Mouse (Mus musculus): ENCODE data around the gene Slc12a8. TPM values are rescaled to one million over a fixed set of nuclear protein-coding genes. Genes with fewer than 3 reads are reported as not detected.

Slc12a8 gene
- polyA plus RNA-seq, 1 experiment from 2014 or later = 1.2 TPM

- Histone ChIP-seq H3K4me3 (replicated peaks) (peak overlapping the region; percentile 89), H3K36me3 (replicated peaks) (peaks cover 3% of the 10 kb centered on the region), H3K9ac (peak overlapping the region; percentile 99), H3K9me3 (no peaks in the 10 kb centered on the region), H3K4me2 (peak overlapping the region; percentile 84), H3K27ac (peak overlapping the region; percentile 89; the same call in 1 of the 2 replicates), H3K27me3 (no peaks in the 10 kb centered on the region), H3K4me1 (peaks cover 52% of the 10 kb centered on the region)
- 66% methylated on average over 13 of the region's 13 CpGs for WGBS
- ATAC-seq (ENCODE audit: low FRiP score) = 0 out of 2 replicates have a peak, but pooled peaks have one; percentile 6
These were observed 166.4 kb downstream of the Slc12a8 start for GRCm38 (mm10) chr16:33683206-33684161.

DNA sequence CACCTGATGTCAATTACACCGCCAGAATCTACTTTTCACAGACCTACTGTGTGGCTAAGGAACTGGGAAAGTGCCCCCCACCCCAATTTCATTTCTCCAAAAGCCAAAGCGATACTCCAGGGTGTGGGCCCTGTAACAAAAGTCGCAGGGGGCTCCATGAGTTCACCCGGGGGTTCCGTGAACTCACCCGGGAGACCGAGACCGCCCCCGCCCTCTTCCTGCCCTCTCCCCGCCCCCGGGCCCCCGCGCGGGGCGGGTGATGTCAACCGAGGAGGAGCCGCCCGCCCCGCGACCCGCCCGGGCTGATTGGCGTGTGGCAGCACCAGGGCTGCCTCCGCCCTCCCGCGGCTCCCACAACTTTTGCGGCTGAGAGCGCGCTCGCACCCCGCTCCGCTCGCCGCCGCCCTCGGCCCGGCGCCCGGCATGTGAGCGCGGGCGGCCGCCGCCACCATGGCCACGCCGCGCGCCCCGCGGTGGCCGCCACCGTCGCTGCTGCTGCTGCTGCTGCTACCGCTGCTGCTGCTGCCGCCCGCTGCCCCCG is 167.1 kb downstream of the Slc12a8 start, which contains the start of gene Heg1:
Gene Heg1 (plus strand): TSS at position 209 of the 541 bp plus-strand sequence.
- Histone ChIP-seq H3K27me3 (no peaks in the 10 kb centered on the region), H3K4me1 (peaks cover 54% of the 10 kb centered on the region), H3K36me3 (replicated peaks) (peaks cover 8% of the 10 kb centered on the region), H3K9me3 (no peaks in the 10 kb centered on the region), H3K9ac (peak within 1 kb of the TSS; percentile 99), H3K4me2 (peak within 1 kb of the TSS; percentile 84), H3K27ac (peak within 1 kb of the TSS; percentile 89), H3K4me3 (replicated peaks) (peak within 1 kb of the TSS; percentile 89)
- WGBS = under 1% methylated on average over 38 of the region's 57 CpGs
- ATAC-seq (ENCODE audit: low FRiP score) = peak; percentile 81

DNA sequence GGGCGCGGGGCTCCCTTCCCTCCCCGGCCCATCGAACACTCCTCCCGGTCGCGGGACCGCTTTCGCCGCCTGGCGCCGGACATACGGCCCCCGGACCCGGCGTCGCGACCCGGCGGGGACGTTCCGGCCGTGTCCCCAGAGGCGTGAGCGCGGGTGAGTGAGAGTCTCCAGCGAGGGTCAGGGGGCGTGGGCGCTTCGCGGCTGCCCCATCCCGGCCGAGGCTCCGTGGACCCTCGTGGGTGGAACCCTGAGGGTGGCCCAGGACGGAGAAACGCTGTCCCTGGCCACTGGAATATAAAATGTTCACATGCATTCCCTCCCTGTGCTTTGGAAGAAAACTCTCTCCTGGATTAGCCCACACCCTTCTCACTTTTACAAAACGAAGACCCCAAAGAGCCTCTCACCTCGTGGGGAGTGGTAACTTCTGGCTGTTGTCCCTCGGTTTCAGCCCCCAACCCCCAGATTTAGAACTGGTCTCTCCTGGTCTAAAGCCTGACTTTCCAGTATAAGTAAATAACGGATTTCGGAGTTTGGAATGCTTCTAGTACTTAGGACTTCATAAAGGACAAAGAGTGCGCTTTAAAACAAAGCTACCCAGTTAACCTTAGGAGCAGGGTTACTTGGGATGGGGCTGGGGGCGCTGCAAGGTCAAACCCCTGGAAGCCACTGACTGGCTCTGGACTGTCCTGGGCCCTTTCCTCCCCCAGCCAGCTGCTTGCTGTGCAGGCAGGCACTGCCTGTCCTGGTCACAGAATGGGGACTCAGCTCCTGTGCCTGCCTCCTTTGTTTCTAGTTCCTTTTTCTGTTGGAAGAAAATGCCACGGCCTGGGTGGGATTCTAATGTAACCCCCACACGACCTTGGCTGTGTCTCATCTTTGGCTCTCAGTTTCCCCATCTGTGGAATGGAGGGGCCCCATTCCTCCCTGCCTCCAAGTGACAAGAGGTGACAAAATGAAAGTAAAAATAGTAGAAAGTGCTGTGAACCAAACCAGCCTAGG is 167.9 kb downstream of the Slc12a8 start:
- Histone ChIP-seq H3K9ac (peak overlapping the region; percentile 99), H3K4me2 (peak overlapping the region; percentile 84), H3K4me3 (replicated peaks) (peak overlapping the region; percentile 89), H3K9me3 (no peaks in the 10 kb centered on the region), H3K27me3 (no peaks in the 10 kb centered on the region), H3K36me3 (replicated peaks) (peaks cover 8% of the 10 kb centered on the region), H3K4me1 (peaks cover 62% of the 10 kb centered on the region), H3K27ac (peak overlapping the region; percentile 89)
- ATAC-seq (ENCODE audit: low FRiP score) = peak; percentile 51
- WGBS = under 1% methylated on average over 46 of the region's 46 CpGs

DNA sequence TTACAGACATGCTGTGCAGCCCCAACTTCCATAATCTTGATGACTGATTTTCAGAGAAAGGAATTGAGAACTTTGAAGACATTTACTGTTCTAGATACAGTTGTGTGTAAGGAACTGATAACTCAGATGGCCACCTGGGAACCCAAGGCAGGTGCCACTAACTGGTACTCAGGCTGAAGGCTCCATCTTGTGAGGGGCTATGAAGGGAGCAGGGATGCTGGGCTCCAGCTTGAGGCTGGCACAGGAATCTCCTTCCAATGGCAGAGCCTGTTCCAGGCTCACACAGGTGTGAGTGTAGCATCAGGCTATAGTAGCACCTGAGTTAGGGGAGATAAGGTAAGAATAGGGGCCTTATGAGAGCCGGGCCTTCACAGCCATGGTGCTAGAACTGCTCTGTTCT is 168.9 kb downstream of the Slc12a8 start:
- 81% methylated on average over 1 of the region's 1 CpGs for WGBS
- Histone ChIP-seq H3K9me3 (no peaks in the 10 kb centered on the region), H3K9ac (peak overlapping the region; percentile 99), H3K4me3 (replicated peaks) (peak overlapping the region; percentile 89), H3K27ac (peak overlapping the region; percentile 50; the same call in 1 of the 2 replicates), H3K27me3 (no peaks in the 10 kb centered on the region), H3K4me2 (peak overlapping the region; percentile 84), H3K36me3 (replicated peaks) (peaks cover 8% of the 10 kb centered on the region), H3K4me1 (peaks cover 63% of the 10 kb centered on the region)
- no peak for ATAC-seq (ENCODE audit: low FRiP score)

DNA sequence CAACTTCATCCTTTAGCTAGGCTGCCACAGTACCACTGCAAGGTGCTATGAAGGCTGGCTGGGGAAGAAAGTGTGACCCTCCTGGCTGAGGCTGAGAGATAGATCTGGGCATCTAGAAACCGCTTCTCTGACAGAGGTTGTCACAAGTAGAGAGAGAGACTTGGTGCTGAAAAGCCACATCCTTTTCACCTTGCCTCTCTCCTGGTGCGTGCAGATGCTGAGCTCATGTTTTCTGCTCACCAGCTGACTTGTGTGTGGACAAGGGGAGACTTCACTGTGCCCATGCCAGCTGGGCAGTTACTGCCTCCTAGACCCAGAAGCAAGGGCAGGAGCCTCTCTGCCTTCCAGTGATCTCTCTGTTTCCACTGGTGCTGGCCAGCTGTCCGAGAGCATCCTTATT is 170.6 kb downstream of the Slc12a8 start:
- ATAC-seq (ENCODE audit: low FRiP score) = no peak
- no peaks in the 10 kb centered on the region for H3K27me3 ChIP-seq
- H3K36me3 ChIP-seq (replicated peaks) = peaks cover 8% of the 10 kb centered on the region
- peak overlapping the region; percentile 89 for H3K4me3 ChIP-seq (replicated peaks)
- 87% methylated on average over 3 of the region's 3 CpGs for WGBS
- H3K9ac ChIP-seq = peak overlapping the region; percentile 99; the same call in 1 of the 2 replicates
- peak overlapping the region; percentile 84 for H3K4me2 ChIP-seq
- no peaks in the 10 kb centered on the region for H3K9me3 ChIP-seq
- peaks cover 74% of the 10 kb centered on the region for H3K4me1 ChIP-seq
- peak overlapping the region; percentile 66; the same call in 1 of the 2 replicates for H3K27ac ChIP-seq

GRCm38 (mm10) chr16:33690975-33691747 is 174.0 kb downstream of the Slc12a8 start:
- no peak overlapping the region for H3K4me2 ChIP-seq
- no peaks in the 10 kb centered on the region for H3K9me3 ChIP-seq
- H3K27me3 ChIP-seq = no peaks in the 10 kb centered on the region
- peaks cover 16% of the 10 kb centered on the region for H3K36me3 ChIP-seq (replicated peaks)
- H3K9ac ChIP-seq = 0 out of 2 replicates have a peak overlapping the region, but pooled peaks have one; percentile 9
- no peak for ATAC-seq (ENCODE audit: low FRiP score)
- 86% methylated on average over 6 of the region's 6 CpGs for WGBS
- peak overlapping the region; percentile 75 for H3K27ac ChIP-seq
- peaks cover 85% of the 10 kb centered on the region for H3K4me1 ChIP-seq
- H3K4me3 ChIP-seq (replicated peaks) = no peak overlapping the region

- H3K4me3 ChIP-seq (replicated peaks) = no peak overlapping the region
- H3K9ac ChIP-seq = no peak overlapping the region
- H3K4me1 ChIP-seq = peaks cover 85% of the 10 kb centered on the region
- 93% methylated on average over 1 of the region's 1 CpGs for WGBS
- ATAC-seq (ENCODE audit: low FRiP score) = no peak
- no peak overlapping the region for H3K4me2 ChIP-seq
- 0 out of 2 replicates have a peak overlapping the region, but pooled peaks have one; percentile 10 for H3K27ac ChIP-seq
- H3K36me3 ChIP-seq (replicated peaks) = peaks cover 12% of the 10 kb centered on the region
- no peaks in the 10 kb centered on the region for H3K9me3 ChIP-seq
- H3K27me3 ChIP-seq = no peaks in the 10 kb centered on the region
These were observed 176.4 kb downstream of the Slc12a8 start for GRCm38 (mm10) chr16:33693553-33693952.

DNA sequence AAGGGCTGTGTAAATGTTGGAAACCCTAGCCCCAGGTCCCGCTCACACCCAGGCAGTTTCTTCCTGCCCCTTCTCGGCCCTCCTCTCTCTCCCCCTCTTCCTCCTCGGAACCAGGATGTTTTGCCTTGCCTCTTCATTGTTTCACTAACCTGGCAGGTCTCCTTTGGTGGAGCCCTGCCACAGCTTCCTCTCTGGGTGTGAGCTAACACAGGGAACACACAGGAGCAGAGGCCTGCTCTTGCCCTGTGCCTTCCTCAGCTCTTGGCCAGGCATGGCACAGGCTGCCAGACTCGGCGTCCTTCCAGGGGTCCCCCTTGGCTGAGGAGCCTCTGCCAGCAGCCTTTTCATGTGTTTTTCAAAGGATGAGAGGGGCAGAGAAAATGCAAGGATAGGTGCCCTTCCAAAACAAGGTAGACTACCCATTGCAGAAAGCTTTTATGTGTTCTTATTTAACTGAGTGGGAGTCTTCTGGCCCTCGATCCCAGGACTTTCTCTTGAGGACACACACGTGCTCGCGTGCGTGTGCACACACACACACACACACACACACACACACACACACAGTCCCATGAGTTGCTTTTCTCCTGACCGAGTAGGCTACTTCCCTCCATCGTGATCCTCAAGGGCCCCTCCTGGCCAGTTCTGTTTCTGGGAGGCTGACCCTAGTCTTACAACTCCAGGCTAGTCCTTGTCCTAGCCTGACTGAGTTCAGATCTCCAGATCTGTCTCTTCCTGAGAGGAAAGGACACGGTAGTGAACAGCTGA is 179.9 kb downstream of the Slc12a8 start:
- H3K27me3 ChIP-seq = no peaks in the 10 kb centered on the region
- H3K9ac ChIP-seq = peak overlapping the region; percentile 21; the same call in 1 of the 2 replicates
- no peak for ATAC-seq (ENCODE audit: low FRiP score)
- no peaks in the 10 kb centered on the region for H3K9me3 ChIP-seq
- H3K36me3 ChIP-seq (replicated peaks) = peaks cover 9% of the 10 kb centered on the region; the same call in 1 of the 2 replicates
- no peak overlapping the region for H3K4me2 ChIP-seq
- WGBS = 73% methylated on average over 13 of the region's 13 CpGs
- peak overlapping the region; percentile 65 for H3K27ac ChIP-seq
- no peak overlapping the region for H3K4me3 ChIP-seq (replicated peaks)
- H3K4me1 ChIP-seq = peaks cover 80% of the 10 kb centered on the region

DNA sequence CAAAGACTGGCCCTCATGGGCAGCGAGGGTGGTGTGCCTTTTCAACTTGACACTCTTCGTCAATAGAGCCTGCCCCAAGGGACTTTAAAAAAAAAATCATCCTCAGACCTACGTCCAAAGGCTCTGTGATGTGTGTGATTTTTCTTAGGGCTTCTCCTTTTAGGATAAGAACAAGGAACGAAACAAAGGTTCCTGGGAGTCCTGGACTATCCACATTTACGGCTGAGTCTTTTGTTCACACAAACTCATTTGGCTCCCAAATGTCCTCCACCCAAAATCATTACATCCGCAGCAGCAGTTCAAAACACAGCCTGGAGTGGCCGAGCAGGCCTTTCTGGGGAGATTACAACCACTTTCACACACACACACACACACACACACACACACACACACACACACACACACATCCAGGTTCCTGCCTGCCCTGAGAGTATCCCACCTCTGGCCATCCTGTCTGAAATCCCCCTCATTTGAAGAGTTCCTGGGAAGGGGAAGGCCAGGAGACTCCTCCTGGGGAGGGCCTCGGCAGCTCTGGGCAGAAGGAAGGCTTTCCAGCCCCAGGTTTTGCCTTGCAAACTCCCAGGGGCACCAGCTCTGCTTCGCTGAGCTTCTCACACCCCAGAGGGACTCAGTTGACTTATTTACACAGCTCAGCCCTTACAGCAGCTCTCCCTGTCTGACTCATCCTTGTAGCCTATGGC is 180.6 kb downstream of the Slc12a8 start:
- Histone ChIP-seq H3K27me3 (no peaks in the 10 kb centered on the region), H3K9ac (no peak overlapping the region), H3K4me1 (peaks cover 72% of the 10 kb centered on the region), H3K4me3 (replicated peaks) (no peak overlapping the region), H3K36me3 (replicated peaks) (peaks cover 9% of the 10 kb centered on the region; the same call in 1 of the 2 replicates), H3K27ac (peak overlapping the region; percentile 70), H3K4me2 (no peak overlapping the region), H3K9me3 (no peaks in the 10 kb centered on the region)
- no peak for ATAC-seq (ENCODE audit: low FRiP score)
- 40% methylated on average over 9 of the region's 9 CpGs for WGBS

GRCm38 (mm10) chr16:33698277-33698790 is 181.2 kb downstream of the Slc12a8 start:
- Histone ChIP-seq H3K4me2 (no peak overlapping the region), H3K36me3 (replicated peaks) (peaks cover 7% of the 10 kb centered on the region; the same call in 1 of the 2 replicates), H3K4me3 (replicated peaks) (no peak overlapping the region), H3K4me1 (peaks cover 70% of the 10 kb centered on the region), H3K27me3 (no peaks in the 10 kb centered on the region), H3K9me3 (no peaks in the 10 kb centered on the region), H3K9ac (no peak overlapping the region), H3K27ac (peak overlapping the region; percentile 70; the same call in 1 of the 2 replicates)
- no peak for ATAC-seq (ENCODE audit: low FRiP score)
- WGBS = 80% methylated on average over 12 of the region's 12 CpGs

Data from forebrain, embryonic 12.5 days (tissue).